Mouse (Mus musculus) liver, postnatal 0 days (tissue): ENCODE results near the gene Cyp4f15.

ENCODE experiments used
- CTCF ChIP-seq: sonication (generic); IDR thresholded peaks from 2 replicates; pipeline ENCODE4 v1.5.1; 2016; ENCODE audit warnings: antibody characterized with exemption, low read depth
- EP300 ChIP-seq: IDR thresholded peaks from 2 replicates; pipeline ENCODE4 v1.6.1; 2016; ENCODE audit warnings: antibody characterized with exemption, low read depth, mild to moderate bottlenecking

DNA sequence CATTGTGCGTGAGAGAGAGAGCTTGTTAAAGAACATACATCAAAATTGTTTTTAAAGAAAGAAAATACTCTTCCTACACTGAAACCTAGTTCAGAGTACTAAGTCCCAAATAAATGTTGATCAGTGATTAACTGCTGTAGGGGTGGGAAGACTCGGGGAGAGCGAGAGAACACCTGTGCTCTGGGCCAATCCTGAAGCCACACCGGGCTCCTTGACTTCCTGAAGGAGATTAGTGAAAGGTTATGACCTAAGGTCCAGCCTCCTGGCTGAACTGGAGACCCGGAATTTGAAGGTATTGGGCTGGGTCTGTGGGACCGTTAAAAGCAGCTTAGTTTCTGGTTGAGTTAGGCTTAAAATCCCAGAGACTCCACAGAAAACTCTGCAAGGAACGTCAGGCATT is 37.3 kb downstream of the Cyp4f15 start:
- TF ChIP-seq CTCF (no peak), EP300 (no peak)
